Mouse (Mus musculus): ENCODE results near the gene Pold4. TPM values are rescaled to one million over a fixed set of nuclear protein-coding genes. Genes with fewer than 3 reads are reported as not detected.

The Pold4 gene
- polyA plus RNA-seq, 1 experiment from 2014 or later = 12.3 TPM

- no peaks in the 10 kb centered on the region for H3K9me3 ChIP-seq (replicated peaks)
- ATAC-seq (ENCODE audit: low read depth) (no peak), DNase-seq (no peak)
- 34% methylated on average over 12 of the region's 12 CpGs for WGBS (ENCODE audit: insufficient replicate concordance)
- H3K36me3 ChIP-seq = no peaks in the 10 kb centered on the region
- H3K27ac ChIP-seq = no peak overlapping the region
- H3K4me1 ChIP-seq (replicated peaks) = peaks cover 33% of the 10 kb centered on the region
- H3K4me2 ChIP-seq = peak overlapping the region; percentile 96
- peak overlapping the region; percentile 62 for H3K9ac ChIP-seq
- H3K4me3 ChIP-seq (replicated peaks) = peak overlapping the region; percentile 74
- H3K27me3 ChIP-seq = no peaks in the 10 kb centered on the region
Measured at GRCm38 (mm10) chr19:4257897-4258252, 26.2 kb downstream of the Pold4 start.

DNA sequence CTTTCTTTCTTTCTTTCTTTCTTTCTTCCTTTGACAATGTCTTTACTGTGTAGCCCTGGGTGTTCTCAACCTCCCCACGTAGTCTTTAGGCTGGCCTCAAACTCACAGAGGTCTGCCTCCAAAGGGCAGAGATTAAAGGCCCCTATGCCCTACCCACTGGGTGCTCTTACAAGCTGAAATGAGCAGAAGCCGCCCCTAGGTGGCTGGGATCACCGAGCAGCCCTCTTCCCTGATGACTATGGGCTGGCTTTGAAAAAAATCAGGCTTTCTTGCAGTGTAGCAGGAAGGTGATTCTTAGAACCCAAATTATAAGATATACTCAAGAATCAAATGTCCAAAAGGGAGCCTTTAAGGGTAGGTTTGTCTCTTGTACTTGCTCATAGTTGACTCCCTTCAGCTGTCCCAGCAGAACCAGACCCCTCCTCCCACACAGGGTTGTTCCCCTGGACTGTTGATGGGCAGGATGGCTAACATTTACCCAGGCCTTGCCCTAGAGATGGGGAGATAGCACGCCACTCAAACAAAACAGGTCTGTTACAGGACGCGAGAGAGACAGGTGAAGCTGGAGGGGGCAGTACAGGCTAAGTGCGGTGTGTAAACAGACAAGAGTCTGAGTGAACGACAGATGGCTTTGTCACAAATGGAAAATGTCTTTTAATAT lies 29.5 kb downstream of the Pold4 start:
- WGBS (ENCODE audit: insufficient replicate concordance) = 55% methylated on average over 8 of the region's 8 CpGs
- H3K9ac ChIP-seq = no peak overlapping the region
- no peaks in the 10 kb centered on the region for H3K27me3 ChIP-seq
- DNase-seq (no peak), ATAC-seq (ENCODE audit: low read depth) (peak; percentile 36; the same call in 1 of the 2 replicates)
- no peaks in the 10 kb centered on the region for H3K9me3 ChIP-seq (replicated peaks)
- H3K4me1 ChIP-seq (replicated peaks) = peaks cover 38% of the 10 kb centered on the region
- no peak overlapping the region for H3K4me3 ChIP-seq (replicated peaks)
- no peaks in the 10 kb centered on the region for H3K36me3 ChIP-seq
- no peak overlapping the region; the same call in 1 of the 2 replicates for H3K27ac ChIP-seq
- no peak overlapping the region for H3K4me2 ChIP-seq

DNA sequence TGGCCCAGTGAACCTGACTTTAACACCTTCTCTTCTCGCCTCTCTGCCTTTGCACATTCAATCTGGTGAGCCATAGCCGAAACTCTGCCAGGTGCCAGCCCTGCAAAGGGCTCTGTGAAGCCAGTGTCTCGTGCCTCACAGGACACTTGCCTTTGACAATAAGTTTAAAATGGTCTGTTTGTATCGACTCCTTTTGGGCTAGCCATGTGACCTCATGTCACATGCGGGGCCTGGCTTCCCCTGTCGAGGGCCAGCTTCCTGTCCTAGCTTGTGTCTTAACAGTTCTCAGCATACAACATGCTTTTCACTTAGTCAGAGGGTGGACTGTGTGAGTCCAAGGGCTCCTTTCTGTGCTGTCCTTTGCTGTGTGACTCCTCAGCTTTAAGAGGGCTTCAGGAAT lies 31.1 kb downstream of the Pold4 start:
- no peak overlapping the region for H3K4me2 ChIP-seq
- H3K4me3 ChIP-seq (replicated peaks) = no peak overlapping the region
- WGBS (ENCODE audit: insufficient replicate concordance) = 44% methylated on average over 6 of the region's 6 CpGs
- ATAC-seq (ENCODE audit: low read depth) (no peak), DNase-seq (no peak)
- H3K27ac ChIP-seq = no peak overlapping the region
- no peaks in the 10 kb centered on the region for H3K36me3 ChIP-seq
- no peaks in the 10 kb centered on the region for H3K9me3 ChIP-seq (replicated peaks)
- no peak overlapping the region for H3K9ac ChIP-seq
- peaks cover 8% of the 10 kb centered on the region; the same call in 1 of the 2 replicates for H3K27me3 ChIP-seq
- peaks cover 31% of the 10 kb centered on the region for H3K4me1 ChIP-seq (replicated peaks)

DNA sequence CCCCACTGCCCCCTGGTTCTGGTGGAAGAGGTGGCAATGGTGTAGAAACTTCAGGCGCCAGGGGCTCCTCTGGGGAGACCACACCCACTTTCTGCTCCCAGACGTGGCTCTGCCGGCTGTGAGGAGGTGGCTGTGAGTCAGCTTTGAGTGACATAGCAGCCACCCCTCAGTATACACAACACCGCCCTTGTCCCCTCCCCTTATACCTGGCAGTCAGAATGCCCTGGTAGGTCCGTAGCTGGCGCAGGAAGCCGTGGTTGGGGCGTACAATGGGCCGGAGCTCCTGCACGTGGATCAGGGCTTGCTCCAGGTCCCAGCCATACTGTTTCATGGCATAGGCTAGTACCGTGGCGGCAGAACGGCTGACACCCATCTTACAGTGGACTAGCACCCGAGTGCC lies 32.0 kb downstream of the Pold4 start:
- no peak for DNase-seq
- 51% methylated on average over 14 of the region's 14 CpGs for WGBS (ENCODE audit: insufficient replicate concordance)

GRCm38 (mm10) chr19:4264171-4264780 lies 32.6 kb downstream of the Pold4 start:
- no peaks in the 10 kb centered on the region for H3K9me3 ChIP-seq (replicated peaks)
- peaks cover 38% of the 10 kb centered on the region for H3K4me1 ChIP-seq (replicated peaks)
- H3K9ac ChIP-seq = no peak overlapping the region
- H3K27ac ChIP-seq = no peak overlapping the region
- DNase-seq (no peak), ATAC-seq (ENCODE audit: low read depth) (no peak)
- 73% methylated on average over 6 of the region's 6 CpGs for WGBS (ENCODE audit: insufficient replicate concordance)
- H3K4me2 ChIP-seq = no peak overlapping the region
- peaks cover 19% of the 10 kb centered on the region; the same call in 1 of the 2 replicates for H3K27me3 ChIP-seq
- H3K36me3 ChIP-seq = no peaks in the 10 kb centered on the region
- no peak overlapping the region for H3K4me3 ChIP-seq (replicated peaks)

More for the DNA sequence above, 32.0 kb downstream of the Pold4 start:
- H3K4me3 ChIP-seq (replicated peaks) = no peak overlapping the region
- H3K4me1 ChIP-seq (replicated peaks) = peaks cover 32% of the 10 kb centered on the region
- H3K9ac ChIP-seq = no peak overlapping the region
- H3K4me2 ChIP-seq = no peak overlapping the region
- ATAC-seq (ENCODE audit: low read depth) = no peak
- no peaks in the 10 kb centered on the region for H3K9me3 ChIP-seq (replicated peaks)
- no peak overlapping the region for H3K27ac ChIP-seq
- peaks cover 16% of the 10 kb centered on the region; the same call in 1 of the 2 replicates for H3K27me3 ChIP-seq
- H3K36me3 ChIP-seq = no peaks in the 10 kb centered on the region

GRCm38 (mm10) chr19:4265956-4266355 lies 34.3 kb downstream of the Pold4 start:
- H3K36me3 ChIP-seq = no peaks in the 10 kb centered on the region
- ATAC-seq (ENCODE audit: low read depth) = no peak
- no peak overlapping the region for H3K27ac ChIP-seq
- H3K4me3 ChIP-seq (replicated peaks) = no peak overlapping the region
- H3K4me2 ChIP-seq = no peak overlapping the region
- H3K27me3 ChIP-seq = peaks cover 30% of the 10 kb centered on the region
- H3K9me3 ChIP-seq (replicated peaks) = no peaks in the 10 kb centered on the region
- no peak overlapping the region for H3K9ac ChIP-seq
- peaks cover 32% of the 10 kb centered on the region for H3K4me1 ChIP-seq (replicated peaks)
- no peak for DNase-seq
- WGBS (ENCODE audit: insufficient replicate concordance) = 56% methylated on average over 4 of the region's 4 CpGs

GRCm38 (mm10) chr19:4268566-4269361 lies 37.1 kb downstream of the Pold4 start, which contains the start of gene Ssh3:
TSS of gene Ssh3 (minus strand) at chr19:4269180.
- H3K27me3 ChIP-seq = peaks cover 30% of the 10 kb centered on the region

GRCm38 (mm10) chr19:4270187-4270586 lies 38.5 kb downstream of the Pold4 start:
- Histone ChIP-seq H3K4me1 (replicated peaks) (peaks cover 16% of the 10 kb centered on the region), H3K4me3 (replicated peaks) (no peak overlapping the region), H3K27me3 (peaks cover 30% of the 10 kb centered on the region), H3K4me2 (no peak overlapping the region), H3K9ac (no peak overlapping the region), H3K27ac (no peak overlapping the region), H3K36me3 (no peaks in the 10 kb centered on the region), H3K9me3 (replicated peaks) (no peaks in the 10 kb centered on the region)
- no peak for ATAC-seq (ENCODE audit: low read depth)
- WGBS (ENCODE audit: insufficient replicate concordance) = 63% methylated on average over 6 of the region's 6 CpGs
- DNase-seq = no peak

More at GRCm38 (mm10) chr19:4268566-4269361, 37.1 kb downstream of the Pold4 start, which contains the start of gene Ssh3:
- WGBS (ENCODE audit: insufficient replicate concordance) = 12% methylated on average over 46 of the region's 46 CpGs
- Histone ChIP-seq H3K4me3 (replicated peaks) (peak within 1 kb of the TSS; percentile 49), H3K9me3 (replicated peaks) (no peaks in the 10 kb centered on the region), H3K27ac (no peak within 1 kb of the TSS), H3K4me2 (peak within 1 kb of the TSS; percentile 67), H3K4me1 (replicated peaks) (peaks cover 16% of the 10 kb centered on the region), H3K9ac (peak within 1 kb of the TSS; percentile 45), H3K36me3 (no peaks in the 10 kb centered on the region)
- DNase-seq (peak; percentile 54), ATAC-seq (ENCODE audit: low read depth) (peak; percentile 79)

- DNase-seq (no peak), ATAC-seq (ENCODE audit: low read depth) (no peak)
- Histone ChIP-seq H3K4me2 (no peak overlapping the region), H3K4me1 (replicated peaks) (peaks cover 16% of the 10 kb centered on the region), H3K9ac (no peak overlapping the region), H3K27me3 (peaks cover 30% of the 10 kb centered on the region), H3K9me3 (replicated peaks) (no peaks in the 10 kb centered on the region), H3K36me3 (no peaks in the 10 kb centered on the region), H3K27ac (no peak overlapping the region), H3K4me3 (replicated peaks) (no peak overlapping the region)
- 85% methylated on average over 11 of the region's 11 CpGs for WGBS (ENCODE audit: insufficient replicate concordance)
Measured at GRCm38 (mm10) chr19:4270972-4271371, 39.3 kb downstream of the Pold4 start.

DNA sequence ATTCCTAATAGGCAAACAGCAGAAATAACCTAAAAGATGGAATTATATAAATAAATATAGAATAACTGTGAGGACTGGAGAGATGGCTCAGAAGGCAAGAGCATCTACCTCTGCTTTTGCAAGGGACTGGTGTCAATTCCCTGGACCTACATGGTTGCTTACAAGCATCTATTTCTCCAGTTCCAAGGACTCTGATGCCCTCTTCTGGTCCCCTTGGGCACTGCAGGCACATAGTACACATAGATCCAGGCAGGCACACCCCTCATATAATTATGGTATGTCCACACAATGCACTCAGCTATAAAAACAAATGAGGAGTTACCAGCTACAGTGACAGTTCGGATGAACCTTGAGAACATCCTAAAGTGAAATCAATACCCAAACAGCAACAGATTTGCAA lies 47.8 kb downstream of the Pold4 start:
- H3K9me3 ChIP-seq (replicated peaks) = no peaks in the 10 kb centered on the region
- H3K27me3 ChIP-seq = peaks cover 21% of the 10 kb centered on the region
- H3K36me3 ChIP-seq = no peaks in the 10 kb centered on the region
- peaks cover 18% of the 10 kb centered on the region for H3K4me1 ChIP-seq (replicated peaks)
- no peak for ATAC-seq (ENCODE audit: low read depth)
- H3K27ac ChIP-seq = no peak overlapping the region
- 73% methylated on average over 1 of the region's 1 CpGs for WGBS (ENCODE audit: insufficient replicate concordance)
- no peak for DNase-seq
- no peak overlapping the region for H3K4me2 ChIP-seq
- no peak overlapping the region for H3K4me3 ChIP-seq (replicated peaks)
- H3K9ac ChIP-seq = no peak overlapping the region

GRCm38 (mm10) chr19:4280425-4280824 lies 48.7 kb downstream of the Pold4 start:
- peaks cover 21% of the 10 kb centered on the region for H3K27me3 ChIP-seq
- no peaks in the 10 kb centered on the region for H3K9me3 ChIP-seq (replicated peaks)
- H3K9ac ChIP-seq = no peak overlapping the region
- DNase-seq (no peak), ATAC-seq (ENCODE audit: low read depth) (no peak)
- no peak overlapping the region for H3K4me2 ChIP-seq
- peaks cover under 1% of the 10 kb centered on the region; the same call in 1 of the 2 replicates for H3K36me3 ChIP-seq
- H3K4me3 ChIP-seq (replicated peaks) = no peak overlapping the region
- 83% methylated on average over 9 of the region's 9 CpGs for WGBS (ENCODE audit: insufficient replicate concordance)
- H3K4me1 ChIP-seq (replicated peaks) = peaks cover 21% of the 10 kb centered on the region
- H3K27ac ChIP-seq = no peak overlapping the region

Data from liver, embryonic 13.5 days (tissue).